Mouse (Mus musculus): ENCODE data around the gene Cdk19. TPM values are rescaled to one million over a fixed set of nuclear protein-coding genes. Genes with fewer than 3 reads are reported as not detected.

Cdk19 gene
- total and polyA plus RNA-seq, 3 experiments, result 7.8 to 47.2 (median 29.1) TPM

DNA sequence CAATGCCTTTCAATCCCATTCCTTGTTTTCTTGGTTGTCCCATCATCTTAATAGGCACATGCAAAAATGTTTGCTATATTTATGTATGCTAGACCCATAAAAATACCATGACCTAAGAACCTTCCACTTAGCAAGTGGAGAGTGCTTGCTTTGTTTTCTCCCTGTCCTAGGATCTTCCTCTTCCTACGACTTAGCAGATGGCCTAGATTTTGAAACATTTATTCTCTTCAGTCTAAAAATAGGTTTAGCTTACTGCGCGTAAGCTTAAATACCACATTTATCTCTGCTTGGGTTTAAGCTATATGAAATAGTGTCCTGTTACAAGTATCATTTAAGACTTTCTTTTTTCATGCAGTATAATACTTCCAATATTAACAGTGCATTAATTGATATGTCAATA, 109.1 kb downstream of the Cdk19 start:
- no peak overlapping the region for H3K4me3 ChIP-seq (ENCODE audit: low read depth, low read length)

DNA sequence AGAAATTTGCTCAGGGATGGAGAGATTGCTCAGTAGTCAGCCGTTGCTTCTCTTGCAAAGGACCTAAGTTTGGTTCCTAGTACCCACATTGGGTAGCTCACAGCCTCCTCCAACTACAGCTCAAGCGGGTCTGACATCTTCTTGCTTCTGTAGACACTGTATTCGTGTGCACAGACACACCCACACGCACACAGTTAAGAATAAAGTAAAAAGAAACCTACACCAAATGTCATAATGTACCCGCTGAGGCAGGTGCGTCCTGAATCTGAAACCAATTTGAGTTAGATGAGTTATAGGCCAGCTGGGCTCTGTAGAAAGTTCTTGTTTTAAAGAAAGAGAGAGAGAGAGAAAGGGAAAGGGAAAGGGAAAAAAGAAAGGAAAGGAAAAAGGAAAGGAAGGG, 110.2 kb downstream of the Cdk19 start:
- ATAC-seq (ENCODE audit: extremely low read depth, insufficient number of reproducible peaks, low FRiP score, poor library complexity, severe bottlenecking) (no peak), DNase-seq (ENCODE audit: low spot score) (no peak)
- H3K9me3 ChIP-seq (replicated peaks), result no peaks in the 10 kb centered on the region
- H3K4me3 ChIP-seq (ENCODE audit: low read depth, low read length), result no peak overlapping the region
- TF ChIP-seq CTCF (IDR thresholded peaks at IDR 0.05; ENCODE audit: low read depth, low read length) (no peak), GATA2 (IDR thresholded peaks at IDR 0.05; ENCODE audit: borderline replicate concordance, low read depth, low read length) (no peak), GATA1 (IDR thresholded peaks at IDR 0.05; ENCODE audit: borderline replicate concordance, low read length) (no peak), TAL1 (conservative IDR thresholded peaks at IDR 0.05; ENCODE audit: low read depth, low read length) (no peak), POLR2AphosphoS5 (IDR thresholded peaks at IDR 0.05; ENCODE audit: insufficient replicate concordance, low read depth, low read length) (no peak)
- peaks cover 10% of the 10 kb centered on the region for H3K36me3 ChIP-seq (replicated peaks)
- peaks cover 48% of the 10 kb centered on the region for H3K4me1 ChIP-seq (ENCODE audit: insufficient read depth, low read depth, low read length)
- no peaks in the 10 kb centered on the region for H3K27me3 ChIP-seq (ENCODE audit: insufficient read depth, low read length)

More for the DNA sequence above, 109.1 kb downstream of the Cdk19 start:
- no peak for TF ChIP-seq CTCF (IDR thresholded peaks at IDR 0.05; ENCODE audit: low read depth, low read length)
- no peak for TF ChIP-seq GATA2 (IDR thresholded peaks at IDR 0.05; ENCODE audit: borderline replicate concordance, low read depth, low read length)
- no peak for TF ChIP-seq GATA1 (IDR thresholded peaks at IDR 0.05; ENCODE audit: borderline replicate concordance, low read length)
- TF ChIP-seq POLR2AphosphoS5 (IDR thresholded peaks at IDR 0.05; ENCODE audit: insufficient replicate concordance, low read depth, low read length), result no peak
- TF ChIP-seq TAL1 (conservative IDR thresholded peaks at IDR 0.05; ENCODE audit: low read depth, low read length), result no peak
- peaks cover 43% of the 10 kb centered on the region for H3K4me1 ChIP-seq (ENCODE audit: insufficient read depth, low read depth, low read length)
- peaks cover 6% of the 10 kb centered on the region for H3K36me3 ChIP-seq (replicated peaks)
- ATAC-seq (ENCODE audit: extremely low read depth, insufficient number of reproducible peaks, low FRiP score, poor library complexity, severe bottlenecking), result no peak
- no peak for DNase-seq (ENCODE audit: low spot score)
- no peaks in the 10 kb centered on the region for H3K9me3 ChIP-seq (replicated peaks)
- H3K27me3 ChIP-seq (ENCODE audit: insufficient read depth, low read length), result no peaks in the 10 kb centered on the region

DNA sequence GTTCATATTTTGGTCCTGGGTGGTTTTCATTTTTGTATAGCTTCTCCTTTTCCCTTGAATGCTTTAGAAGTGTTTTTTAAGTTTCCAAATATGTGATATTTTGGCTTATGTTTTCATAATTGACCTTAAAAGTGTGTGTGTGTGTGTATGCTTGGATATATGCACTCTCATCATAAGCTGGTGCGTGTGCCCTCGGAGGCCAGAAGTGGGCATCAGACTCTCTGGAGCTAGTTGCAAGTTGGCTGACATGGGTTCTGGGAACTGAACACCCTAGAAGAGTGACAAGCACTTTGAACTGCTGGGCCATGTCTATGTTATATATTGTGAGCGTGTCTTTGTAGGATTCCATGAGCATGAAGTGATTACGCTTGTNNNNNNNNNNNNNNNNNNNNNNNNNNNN, 110.8 kb downstream of the Cdk19 start:
- H3K4me1 ChIP-seq (ENCODE audit: insufficient read depth, low read depth, low read length), result peaks cover 48% of the 10 kb centered on the region

DNA sequence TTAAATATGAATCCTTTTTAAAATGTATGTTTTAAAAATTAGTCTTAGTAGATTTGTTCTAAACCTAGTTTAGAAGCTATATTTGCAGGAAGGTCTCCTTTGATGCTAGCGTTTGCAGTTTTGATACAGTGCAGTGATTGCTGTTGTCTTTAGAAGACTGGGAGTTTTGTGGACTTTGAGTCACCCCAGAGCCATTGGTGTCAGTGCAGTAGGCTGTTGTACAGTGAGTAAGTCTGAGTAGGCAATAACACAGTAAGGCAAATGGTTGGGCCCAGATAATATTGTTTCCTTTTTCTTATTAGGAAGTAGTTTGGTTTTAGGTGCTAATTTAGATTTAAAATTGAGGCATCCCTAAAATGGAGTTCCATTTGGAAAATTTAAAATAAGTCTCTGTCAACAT, 117.8 kb downstream of the Cdk19 start:
- Histone ChIP-seq H3K36me3 (replicated peaks) (peaks cover 28% of the 10 kb centered on the region), H3K4me1 (ENCODE audit: insufficient read depth, low read depth, low read length) (peaks cover 15% of the 10 kb centered on the region), H3K27me3 (ENCODE audit: insufficient read depth, low read length) (no peaks in the 10 kb centered on the region), H3K9me3 (replicated peaks) (no peaks in the 10 kb centered on the region), H3K4me3 (ENCODE audit: low read depth, low read length) (no peak overlapping the region)
- TF ChIP-seq GATA2 (IDR thresholded peaks at IDR 0.05; ENCODE audit: borderline replicate concordance, low read depth, low read length), result no peak
- no peak for TF ChIP-seq GATA1 (IDR thresholded peaks at IDR 0.05; ENCODE audit: borderline replicate concordance, low read length)
- no peak for TF ChIP-seq CTCF (IDR thresholded peaks at IDR 0.05; ENCODE audit: low read depth, low read length)
- no peak for TF ChIP-seq TAL1 (conservative IDR thresholded peaks at IDR 0.05; ENCODE audit: low read depth, low read length)
- TF ChIP-seq POLR2AphosphoS5 (IDR thresholded peaks at IDR 0.05; ENCODE audit: insufficient replicate concordance, low read depth, low read length), result no peak
- DNase-seq (ENCODE audit: low spot score) (no peak), ATAC-seq (ENCODE audit: extremely low read depth, insufficient number of reproducible peaks, low FRiP score, poor library complexity, severe bottlenecking) (no peak)

More for the DNA sequence above, 110.8 kb downstream of the Cdk19 start:
- Histone ChIP-seq H3K4me3 (ENCODE audit: low read depth, low read length) (no peak overlapping the region), H3K9me3 (replicated peaks) (no peaks in the 10 kb centered on the region), H3K27me3 (ENCODE audit: insufficient read depth, low read length) (no peaks in the 10 kb centered on the region), H3K36me3 (replicated peaks) (peaks cover 11% of the 10 kb centered on the region)
- ATAC-seq (ENCODE audit: extremely low read depth, insufficient number of reproducible peaks, low FRiP score, poor library complexity, severe bottlenecking) (no peak), DNase-seq (ENCODE audit: low spot score) (no peak)
- TF ChIP-seq TAL1 (conservative IDR thresholded peaks at IDR 0.05; ENCODE audit: low read depth, low read length), result no peak
- no peak for TF ChIP-seq POLR2AphosphoS5 (IDR thresholded peaks at IDR 0.05; ENCODE audit: insufficient replicate concordance, low read depth, low read length)
- TF ChIP-seq GATA1 (IDR thresholded peaks at IDR 0.05; ENCODE audit: borderline replicate concordance, low read length), result no peak
- TF ChIP-seq CTCF (IDR thresholded peaks at IDR 0.05; ENCODE audit: low read depth, low read length), result no peak
- no peak for TF ChIP-seq GATA2 (IDR thresholded peaks at IDR 0.05; ENCODE audit: borderline replicate concordance, low read depth, low read length)

DNA sequence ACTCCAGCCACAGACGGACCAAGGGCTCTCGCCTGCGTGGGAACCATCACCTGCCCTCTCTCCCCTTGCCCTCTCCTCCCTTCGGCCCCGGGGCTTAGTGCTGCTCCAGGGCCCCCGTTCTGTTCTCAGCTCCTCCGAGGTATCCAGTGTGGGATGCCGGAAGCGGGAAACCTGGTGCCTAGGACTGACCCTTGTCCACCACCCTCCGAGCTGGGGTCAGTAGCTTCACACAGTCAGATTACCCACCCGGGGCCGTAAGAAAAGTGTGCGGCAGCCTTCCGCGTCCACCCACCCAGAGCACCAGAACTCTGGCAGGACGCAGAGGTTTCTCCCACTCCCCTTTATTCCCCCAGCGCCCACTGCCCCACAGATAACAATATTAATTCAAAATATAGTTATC, 119.8 kb downstream of the Cdk19 start:
- DNase-seq (ENCODE audit: low spot score) (no peak), ATAC-seq (ENCODE audit: extremely low read depth, insufficient number of reproducible peaks, low FRiP score, poor library complexity, severe bottlenecking) (no peak)

DNA sequence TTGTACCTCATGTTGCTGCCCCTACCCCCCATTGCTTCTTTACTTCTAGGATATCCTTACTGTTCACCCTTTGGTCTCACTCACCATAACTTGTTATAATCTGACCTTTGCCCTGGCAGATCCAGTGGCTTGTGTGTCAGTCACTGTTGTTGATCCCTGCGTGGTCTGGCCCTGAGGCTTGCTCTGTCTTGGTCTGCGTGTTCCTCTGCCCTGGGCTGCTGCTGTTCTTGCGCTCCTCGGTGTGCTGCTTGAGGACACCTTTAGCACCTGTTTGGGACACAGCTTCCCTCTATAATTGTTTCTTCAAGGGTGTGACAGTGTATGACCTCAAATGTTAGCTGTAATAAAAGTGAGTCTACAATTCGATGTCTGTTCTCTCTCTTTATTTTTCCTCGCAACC, 122.0 kb downstream of the Cdk19 start:
- no peak for ATAC-seq (ENCODE audit: extremely low read depth, insufficient number of reproducible peaks, low FRiP score, poor library complexity, severe bottlenecking)

More for the DNA sequence above, 119.8 kb downstream of the Cdk19 start:
- H3K27me3 ChIP-seq (ENCODE audit: insufficient read depth, low read length), result no peaks in the 10 kb centered on the region
- peaks cover 27% of the 10 kb centered on the region for H3K36me3 ChIP-seq (replicated peaks)
- H3K9me3 ChIP-seq (replicated peaks), result no peaks in the 10 kb centered on the region
- TF ChIP-seq POLR2AphosphoS5 (IDR thresholded peaks at IDR 0.05; ENCODE audit: insufficient replicate concordance, low read depth, low read length), result no peak
- no peak for TF ChIP-seq CTCF (IDR thresholded peaks at IDR 0.05; ENCODE audit: low read depth, low read length)
- no peak for TF ChIP-seq GATA1 (IDR thresholded peaks at IDR 0.05; ENCODE audit: borderline replicate concordance, low read length)
- TF ChIP-seq GATA2 (IDR thresholded peaks at IDR 0.05; ENCODE audit: borderline replicate concordance, low read depth, low read length), result no peak
- no peak for TF ChIP-seq TAL1 (conservative IDR thresholded peaks at IDR 0.05; ENCODE audit: low read depth, low read length)
- H3K4me3 ChIP-seq (ENCODE audit: low read depth, low read length), result no peak overlapping the region
- peaks cover 9% of the 10 kb centered on the region for H3K4me1 ChIP-seq (ENCODE audit: insufficient read depth, low read depth, low read length)

More for the DNA sequence above, 122.0 kb downstream of the Cdk19 start:
- Histone ChIP-seq H3K4me3 (ENCODE audit: low read depth, low read length) (no peak overlapping the region), H3K27me3 (ENCODE audit: insufficient read depth, low read length) (no peaks in the 10 kb centered on the region), H3K9me3 (replicated peaks) (no peaks in the 10 kb centered on the region), H3K4me1 (ENCODE audit: insufficient read depth, low read depth, low read length) (peaks cover 5% of the 10 kb centered on the region; the same call in 1 of the 2 replicates), H3K36me3 (replicated peaks) (peaks cover 12% of the 10 kb centered on the region)
- TF ChIP-seq GATA2 (IDR thresholded peaks at IDR 0.05; ENCODE audit: borderline replicate concordance, low read depth, low read length) (no peak), GATA1 (IDR thresholded peaks at IDR 0.05; ENCODE audit: borderline replicate concordance, low read length) (no peak), POLR2AphosphoS5 (IDR thresholded peaks at IDR 0.05; ENCODE audit: insufficient replicate concordance, low read depth, low read length) (no peak), CTCF (IDR thresholded peaks at IDR 0.05; ENCODE audit: low read depth, low read length) (no peak), TAL1 (conservative IDR thresholded peaks at IDR 0.05; ENCODE audit: low read depth, low read length) (no peak)
- no peak for DNase-seq (ENCODE audit: low spot score)
